ENCODE assay signal across 8 mouse cellular contexts in the genomic region with DNA sequence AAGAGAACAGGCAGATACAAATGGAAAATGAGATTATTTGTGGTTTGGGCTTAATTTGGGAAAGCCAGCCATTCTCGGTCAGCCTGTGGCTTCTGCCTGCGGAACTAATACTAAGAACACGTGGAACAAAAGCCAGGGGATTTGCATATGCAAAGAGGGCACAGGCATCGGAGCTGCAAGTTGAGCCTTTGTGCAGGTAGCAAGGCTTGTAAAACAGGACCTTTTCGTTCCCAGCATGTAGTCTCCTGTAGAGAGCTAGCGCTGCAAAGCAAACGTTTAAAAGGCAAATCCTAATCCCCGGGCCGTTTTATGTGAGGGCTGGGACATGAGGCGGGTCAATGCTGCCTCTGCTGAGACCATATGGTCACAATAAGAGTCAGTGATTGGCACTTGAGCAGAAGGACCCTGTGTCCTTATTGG. TPM values are rescaled to one million over a fixed set of nuclear protein-coding genes. Genes with fewer than 3 reads are reported as not detected.
DNase-seq lines count a peak whose midpoint lies in the region; ATAC-seq and TF ChIP-seq lines count a peak whose summit lies in the region.

No protein-coding gene starts in this region.

- H3K9ac ChIP-seq in liver, adult 2 months (ENCODE audit: low read depth, low read length), result peak overlapping the region; percentile 66
- H3K9ac ChIP-seq in liver, embryonic 14.5 days (replicated peaks), result peak overlapping the region; percentile 34; the same call in 1 of the 2 replicates
- peak overlapping the region; percentile 76 for H3K9ac ChIP-seq in neural tube, embryonic 15.5 days (replicated peaks)

- no peaks in the 10 kb centered on the region for H3K79me2 ChIP-seq in liver, adult 2 months (ENCODE audit: control insufficient read depth, insufficient read depth, low read length)

- H3K36me3 ChIP-seq in liver, adult 2 months (ENCODE audit: control insufficient read depth, insufficient read depth, low read length), result no peaks in the 10 kb centered on the region; the same call in 1 of the 2 replicates
- H3K36me3 ChIP-seq in hindbrain, embryonic 10.5 days, result peaks cover 23% of the 10 kb centered on the region
- H3K36me3 ChIP-seq in liver, embryonic 14.5 days (replicated peaks; ENCODE audit: control insufficient read depth, insufficient read depth, low read depth), result no peaks in the 10 kb centered on the region
- peaks cover 24% of the 10 kb centered on the region for H3K36me3 ChIP-seq in neural tube, embryonic 15.5 days

- H3K4me2 ChIP-seq in liver, embryonic 14.5 days (ENCODE audit: low read depth), result peak overlapping the region; percentile 72
- H3K4me2 ChIP-seq in neural tube, embryonic 15.5 days, result peak overlapping the region; percentile 71

- no peak overlapping the region for H3K27ac ChIP-seq in liver, adult 2 months (replicated peaks; ENCODE audit: insufficient read depth, low read depth, low read length)
- H3K27ac ChIP-seq in cortical plate, adult 2 months (ENCODE audit: insufficient read depth, low read length), result no peak overlapping the region
- H3K27ac ChIP-seq in hindbrain, embryonic 10.5 days, result peak overlapping the region; percentile 91
- H3K27ac ChIP-seq in liver, embryonic 14.5 days, result no peak overlapping the region
- H3K27ac ChIP-seq in neural tube, embryonic 15.5 days (replicated peaks), result peak overlapping the region; percentile 90

- no peak for TF ChIP-seq POLR2A in liver, adult 2 months (IDR thresholded peaks at IDR 0.05; ENCODE audit: extremely low read depth, insufficient read depth, low read length)
- no peak for TF ChIP-seq POLR2A in cortical plate, adult 2 months (IDR thresholded peaks at IDR 0.05; ENCODE audit: extremely low read depth, insufficient read depth, low read length)

- TF ChIP-seq CTCF in liver, adult 2 months (IDR thresholded peaks at IDR 0.05; ENCODE audit: low read depth, low read length), result no peak
- TF ChIP-seq CTCF in cortical plate, adult 2 months (IDR thresholded peaks at IDR 0.05; ENCODE audit: extremely low read depth, insufficient read depth, low read length), result no peak
- TF ChIP-seq CTCF in liver, embryonic 14.5 days (IDR thresholded peaks at IDR 0.05; ENCODE audit: low read depth), result no peak

- WGBS in liver, adult 2 months, result 2% methylated on average over 10 of the region's 10 CpGs
- WGBS in hindbrain, embryonic 10.5 days, result under 1% methylated on average over 10 of the region's 10 CpGs
- WGBS in liver, embryonic 14.5 days (ENCODE audit: insufficient replicate concordance), result 2% methylated on average over 10 of the region's 10 CpGs
- 0% methylated on average over 10 of the region's 10 CpGs for WGBS in neural tube, embryonic 15.5 days

- ATAC-seq in liver, embryonic 14.5 days (ENCODE audit: insufficient read depth), result no peak
- peak; percentile 32 for ATAC-seq in neural tube, embryonic 15.5 days (ENCODE audit: low FRiP score)

- DNase-seq in liver, adult 2 months (ENCODE audit: extremely low read depth, low read depth, low spot score), result peak; percentile 27
- DNase-seq in liver, result no peak
- DNase-seq in hindbrain, embryonic 10.5 days (ENCODE audit: low spot score), result no peak
- DNase-seq in liver, embryonic 14.5 days (ENCODE audit: low read depth in 3 of 3, low spot score in 3 of 3), result no peak
- no peak for DNase-seq in layer of hippocampus, postnatal 25 days (ENCODE audit: extremely low spot score in 1 of 2, low spot score in 1 of 2)
- DNase-seq in frontal cortex, postnatal 10 days (ENCODE audit: low spot score in 2 of 2), result no peak

- TF ChIP-seq EP300 in liver, embryonic 14.5 days (IDR thresholded peaks at IDR 0.05; ENCODE audit: low read depth), result no peak

- no peaks in the 10 kb centered on the region for H3K9me3 ChIP-seq in hindbrain, embryonic 10.5 days
- H3K9me3 ChIP-seq in liver, embryonic 14.5 days (ENCODE audit: control insufficient read depth, low read length), result no peaks in the 10 kb centered on the region
- no peaks in the 10 kb centered on the region for H3K9me3 ChIP-seq in neural tube, embryonic 15.5 days (replicated peaks)

- no peaks in the 10 kb centered on the region for H3K4me1 ChIP-seq in liver, adult 2 months (ENCODE audit: control insufficient read depth, insufficient read depth, low read length)
- peaks cover 2% of the 10 kb centered on the region for H3K4me1 ChIP-seq in cortical plate, adult 2 months (ENCODE audit: control insufficient read depth, insufficient read depth, low read length)
- peaks cover 15% of the 10 kb centered on the region for H3K4me1 ChIP-seq in hindbrain, embryonic 10.5 days (replicated peaks)
- H3K4me1 ChIP-seq in liver, embryonic 14.5 days (replicated peaks; ENCODE audit: control insufficient read depth in 2 of 2, insufficient read depth in 2 of 2, low read length in 1 of 2), result peaks cover 0 to 4% of the 10 kb centered on the region in 2 experiments; a peak in 1 of 4 replicates
- H3K4me1 ChIP-seq in neural tube, embryonic 15.5 days, result peaks cover 19% of the 10 kb centered on the region

- peak overlapping the region; percentile 71 for H3K4me3 ChIP-seq in liver, adult 2 months (ENCODE audit: insufficient read depth, low read depth, low read length)
- peak overlapping the region; percentile 71 for H3K4me3 ChIP-seq in cortical plate, adult 2 months (ENCODE audit: insufficient read depth, low read length)
- H3K4me3 ChIP-seq in hindbrain, embryonic 10.5 days, result peak overlapping the region; percentile 69
- H3K4me3 ChIP-seq in liver, embryonic 14.5 days (ENCODE audit: insufficient read depth in 1 of 2, low read depth in 2 of 2, low read length in 2 of 2), result peak overlapping the region; percentile 54 to 57
- peak overlapping the region; percentile 83 for H3K4me3 ChIP-seq in neural tube, embryonic 15.5 days (replicated peaks)

- no peaks in the 10 kb centered on the region for H3K27me3 ChIP-seq in liver, adult 2 months (ENCODE audit: control insufficient read depth, insufficient read depth, low read length)
- no peaks in the 10 kb centered on the region for H3K27me3 ChIP-seq in hindbrain, embryonic 10.5 days (ENCODE audit: insufficient read depth, poor library complexity, severe bottlenecking)
- H3K27me3 ChIP-seq in liver, embryonic 14.5 days (ENCODE audit: control insufficient read depth, insufficient read depth, low read length), result no peaks in the 10 kb centered on the region
- no peaks in the 10 kb centered on the region for H3K27me3 ChIP-seq in neural tube, embryonic 15.5 days (replicated peaks)

RNA-seq across cellular contexts. Expression of gene Zfp658, which starts 0.6 kb away (rescaled TPM):
- total RNA-seq in liver, adult 2 months (2014; rRNA removed), result 1.1 and 1.2 TPM in 2 replicates
- 0.20 and 0.49 TPM in 2 replicates for polyA plus RNA-seq in liver, adult 2 months (2012; rRNA removed)
- 5.9 and 6.1 TPM in 2 replicates for polyA plus RNA-seq in cortical plate, adult 2 months (2012; rRNA removed)
- polyA plus RNA-seq in hindbrain, embryonic 10.5 days (2016; fragmentation: Nextera tagmentation; extraction: Ambion mirVana), result 5.4 and 6.1 TPM in 2 replicates
- 0.18 and 0.33 TPM in 2 replicates for polyA plus RNA-seq in liver, embryonic 14.5 days (2012; rRNA removed)
- 0.15 and 0.25 TPM in 2 replicates for polyA plus RNA-seq in liver, embryonic 14.5 days (2014; fragmentation: Nextera tagmentation; extraction: Ambion mirVana)
- 6.7 and 7.5 TPM in 2 replicates for polyA plus RNA-seq in neural tube, embryonic 15.5 days (2015; fragmentation: Nextera tagmentation; extraction: Ambion mirVana)
- total RNA-seq in layer of hippocampus, postnatal 25 days (2021), result 1 to 10 TPM; 5.2 to 6.1 TPM

RNA-seq across cellular contexts. Expression of gene Zfp719, which starts 16.7 kb away (rescaled TPM):
- 3.5 and 3.9 TPM in 2 replicates for total RNA-seq in liver, adult 2 months (2014; rRNA removed)
- polyA plus RNA-seq in liver, adult 2 months (2012; rRNA removed), result 0.59 and 1.1 TPM in 2 replicates
- 8.7 and 9.2 TPM in 2 replicates for polyA plus RNA-seq in cortical plate, adult 2 months (2012; rRNA removed)
- polyA plus RNA-seq in hindbrain, embryonic 10.5 days (2016; fragmentation: Nextera tagmentation; extraction: Ambion mirVana), result 12.7 and 15.7 TPM in 2 replicates
- polyA plus RNA-seq in liver, embryonic 14.5 days (2012; rRNA removed), result 0.56 and 0.87 TPM in 2 replicates
- polyA plus RNA-seq in liver, embryonic 14.5 days (2014; fragmentation: Nextera tagmentation; extraction: Ambion mirVana), result 1.6 and 1.7 TPM in 2 replicates
- polyA plus RNA-seq in neural tube, embryonic 15.5 days (2015; fragmentation: Nextera tagmentation; extraction: Ambion mirVana), result 13.3 and 13.7 TPM in 2 replicates
- total RNA-seq in layer of hippocampus, postnatal 25 days (2021), result 10 to 100 TPM; 21.6 to 25.3 TPM

RNA-seq across cellular contexts. Expression of gene Cd33, which starts 18.4 kb away (rescaled TPM):
- total RNA-seq in liver, adult 2 months (2014; rRNA removed), result 0.28 and 1.3 TPM in 2 replicates
- polyA plus RNA-seq in liver, adult 2 months (2012; rRNA removed), result 0.16 and 1.0 TPM in 2 replicates
- polyA plus RNA-seq in cortical plate, adult 2 months (2012; rRNA removed), result 9.3 and 11.2 TPM in 2 replicates
- polyA plus RNA-seq in hindbrain, embryonic 10.5 days (2016; fragmentation: Nextera tagmentation; extraction: Ambion mirVana), result 0.61 and 1.2 TPM in 2 replicates
- polyA plus RNA-seq in liver, embryonic 14.5 days (2012; rRNA removed), result 0.95 and 1.4 TPM in 2 replicates
- 1.5 and 1.9 TPM in 2 replicates for polyA plus RNA-seq in liver, embryonic 14.5 days (2014; fragmentation: Nextera tagmentation; extraction: Ambion mirVana)
- 1.3 and 1.8 TPM in 2 replicates for polyA plus RNA-seq in neural tube, embryonic 15.5 days (2015; fragmentation: Nextera tagmentation; extraction: Ambion mirVana)
- total RNA-seq in layer of hippocampus, postnatal 25 days (2021), result 1 to 10 TPM; 3.2 to 5.7 TPM

RNA-seq across cellular contexts. Expression of gene Zfp819, which starts 44.3 kb away (rescaled TPM):
- total RNA-seq in liver, adult 2 months (2014; rRNA removed), result 0.09 TPM in 1 of 2 replicates, not detected in the other
- not detected in 2 replicates for polyA plus RNA-seq in liver, adult 2 months (2012; rRNA removed)
- polyA plus RNA-seq in cortical plate, adult 2 months (2012; rRNA removed), result 0.15 and 0.21 TPM in 2 replicates
- 0.76 and 1.1 TPM in 2 replicates for polyA plus RNA-seq in hindbrain, embryonic 10.5 days (2016; fragmentation: Nextera tagmentation; extraction: Ambion mirVana)
- polyA plus RNA-seq in liver, embryonic 14.5 days (2012; rRNA removed), result 0.07 TPM in 1 of 2 replicates, not detected in the other
- not detected in 2 replicates for polyA plus RNA-seq in liver, embryonic 14.5 days (2014; fragmentation: Nextera tagmentation; extraction: Ambion mirVana)
- polyA plus RNA-seq in neural tube, embryonic 15.5 days (2015; fragmentation: Nextera tagmentation; extraction: Ambion mirVana), result 0.32 and 0.42 TPM in 2 replicates
- total RNA-seq in layer of hippocampus, postnatal 25 days (2021), result under 1 TPM in 1 of 2 experiments, not detected in 1; 0.20 TPM

RNA-seq across cellular contexts. Expression of gene 4931406B18Rik, which starts 56.9 kb away (rescaled TPM):
- total RNA-seq in liver, adult 2 months (2014; rRNA removed), result not detected in 2 replicates
- polyA plus RNA-seq in liver, adult 2 months (2012; rRNA removed), result not detected in 2 replicates
- not detected in 2 replicates for polyA plus RNA-seq in cortical plate, adult 2 months (2012; rRNA removed)
- not detected in 2 replicates for polyA plus RNA-seq in hindbrain, embryonic 10.5 days (2016; fragmentation: Nextera tagmentation; extraction: Ambion mirVana)
- polyA plus RNA-seq in liver, embryonic 14.5 days (2012; rRNA removed), result not detected in 2 replicates
- polyA plus RNA-seq in liver, embryonic 14.5 days (2014; fragmentation: Nextera tagmentation; extraction: Ambion mirVana), result not detected in 2 replicates
- 0.08 TPM in 1 of 2 replicates, not detected in the other for polyA plus RNA-seq in neural tube, embryonic 15.5 days (2015; fragmentation: Nextera tagmentation; extraction: Ambion mirVana)
- not detected for total RNA-seq in layer of hippocampus, postnatal 25 days (2021)

Comparison
In these comparisons a context has a peak if more than half of its experiments do, and no peak if none do; other contexts are left out.
1. H3K27ac ChIP-seq: peak in hindbrain, embryonic 10.5 days (single experiment) and neural tube, embryonic 15.5 days (single experiment); none in liver, adult 2 months (single experiment), cortical plate, adult 2 months (single experiment) and liver, embryonic 14.5 days (single experiment).
2. Peak in every context shown above with its lines, with median percentiles within 50 percentile points of each other: H3K4me3 ChIP-seq and H3K9ac ChIP-seq.